Mouse (Mus musculus) neutrophil, adult 83 days (primary cell): Measurements from ENCODE around the gene Obox3. TPM values are rescaled to one million over a fixed set of nuclear protein-coding genes. Genes with fewer than 3 reads are reported as not detected.

Experiments
- total RNA-seq, 2 experiments: library from RNA; stranded (reverse); gene quantifications; one replicate each; pipeline ENCODE4 v1.2.4; 2023

Gene Obox3
- total RNA-seq: not detected

DNA sequence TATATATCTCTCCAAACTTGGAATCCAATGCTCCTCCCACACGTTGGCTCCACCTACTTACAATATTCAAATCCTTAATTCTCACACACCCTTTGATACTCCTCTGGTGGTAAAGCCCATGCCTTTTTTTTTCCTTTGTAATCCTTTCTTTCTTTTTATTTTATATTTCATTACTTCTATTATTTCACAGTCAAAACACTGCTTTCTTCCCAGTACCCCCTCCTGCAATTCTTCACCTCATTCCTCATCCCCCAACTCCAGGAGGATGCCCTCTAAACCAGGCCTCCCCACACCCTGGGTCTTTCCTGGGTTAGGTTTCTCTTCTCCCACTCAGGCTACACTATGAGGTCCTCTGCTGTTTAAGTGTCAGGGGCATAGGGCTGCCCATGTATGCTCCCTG, at the start of gene Obox3:
Obox3 (minus strand) TSS at position 101 of the 400 bp plus-strand sequence.

Other genes with a start within 250 kb of the Obox3 start
- not detected for gene Obox5, start 110.2 kb upstream of the Obox3 start, total RNA-seq
- not detected for gene Obox6, start 199.8 kb upstream of the Obox3 start, total RNA-seq
- not detected for gene Crx, start 240.1 kb upstream of the Obox3 start, total RNA-seq
- not detected for gene Crxos, start 242.7 kb upstream of the Obox3 start, total RNA-seq